Mouse (Mus musculus) left cerebral cortex, postnatal 36 days (tissue): ENCODE results near the gene Rbm25. TPM values are rescaled to one million over a fixed set of nuclear protein-coding genes. Genes with fewer than 3 reads are reported as not detected.

ENCODE experiments used
- DNase-seq, 2 experiments: peaks; one replicate each; pipeline ENCODE4 v3.0.0; 2021 to 2022; ENCODE audit warnings: low spot score in 2 of 2, mixed read lengths in 1 of 2
- intact Hi-C: fragments of 180-260 bp; cut with DNase I; formaldehyde crosslinking; loops from one replicate; pipeline ENCODE4 v1.15.1; 2025
- total RNA-seq, 2 experiments: library from RNA; stranded (reverse); gene quantifications; 2 replicates each; pipeline ENCODE4 v1.2.3; 2021

Rbm25 gene
- total RNA-seq, 2 experiments from 2014 or later = 79.7 to 150 TPM

- intact Hi-C loops = loop anchor here (10.0 kb wide), 1 partner anchor 215 kb away; no protein-coding TSS in a partner anchor
Measured at GRCm38 (mm10) chr12:83719431-83719830, 88.4 kb downstream of the Rbm25 start.

DNA sequence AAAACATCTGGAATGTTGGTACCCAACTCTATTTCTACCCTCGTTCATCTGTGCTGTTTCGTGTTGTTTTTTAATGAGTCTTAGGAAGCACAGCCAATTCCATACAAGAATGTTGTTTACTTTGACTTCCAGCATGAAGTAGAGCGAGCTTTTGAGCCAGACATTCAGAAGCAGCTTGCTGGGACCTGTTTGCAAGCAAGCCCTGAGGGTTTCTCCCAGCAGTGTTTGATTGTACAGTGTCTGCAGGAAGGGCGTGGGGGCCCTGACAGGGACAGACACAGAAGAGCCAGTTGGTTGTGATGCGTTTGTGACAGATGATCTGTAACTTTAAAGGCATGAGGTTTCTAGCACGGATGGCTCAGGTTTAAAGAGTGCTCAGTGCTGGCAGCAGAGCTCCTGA, 90.2 kb downstream of the Rbm25 start:
- DNase-seq = no peak
- intact Hi-C loops = no loop called here

More at GRCm38 (mm10) chr12:83719431-83719830, 88.4 kb downstream of the Rbm25 start:
- no peak for DNase-seq

- intact Hi-C loops = no loop called here
- no peak for DNase-seq
Measured at GRCm38 (mm10) chr12:83723037-83723436, 92.0 kb downstream of the Rbm25 start.

DNA sequence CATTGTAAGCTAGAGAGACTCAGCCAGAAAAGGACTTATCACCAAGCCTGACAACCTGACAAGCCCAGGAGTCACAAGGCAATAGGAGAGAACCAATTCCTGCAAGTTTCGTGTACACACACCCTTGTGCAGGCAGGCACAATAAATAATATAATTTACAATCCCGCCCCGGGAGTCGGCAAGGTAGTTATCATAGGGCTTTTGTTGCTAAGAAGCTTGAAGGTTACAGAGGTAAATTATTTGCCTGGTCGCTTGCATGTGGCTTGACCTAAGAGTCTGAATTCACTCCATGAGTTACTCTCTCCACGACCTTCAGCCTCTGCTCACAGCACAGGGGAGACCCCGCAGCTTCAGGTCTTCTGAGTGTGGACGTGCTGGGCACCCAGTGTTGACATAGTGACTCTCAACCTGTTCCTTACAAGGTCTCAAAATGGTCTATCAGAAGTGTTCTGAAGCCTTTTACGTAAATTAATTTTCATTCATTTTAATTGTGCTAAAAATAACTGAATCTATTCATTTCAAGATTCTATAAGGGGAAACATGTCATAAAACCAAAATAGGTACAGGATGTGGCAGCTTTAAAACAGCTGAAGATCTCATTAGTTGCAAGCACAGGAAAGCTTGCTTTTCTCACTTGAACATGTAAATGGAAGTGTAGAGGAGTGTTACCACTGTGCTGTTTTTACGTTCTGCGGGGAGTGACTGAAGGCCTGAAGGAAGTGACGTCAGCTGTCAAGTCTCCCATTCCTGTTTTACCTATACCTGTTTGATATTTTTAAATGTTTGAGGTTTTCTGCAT, 95.7 kb downstream of the Rbm25 start:
- no peak for DNase-seq
- intact Hi-C loops = no loop called here

DNA sequence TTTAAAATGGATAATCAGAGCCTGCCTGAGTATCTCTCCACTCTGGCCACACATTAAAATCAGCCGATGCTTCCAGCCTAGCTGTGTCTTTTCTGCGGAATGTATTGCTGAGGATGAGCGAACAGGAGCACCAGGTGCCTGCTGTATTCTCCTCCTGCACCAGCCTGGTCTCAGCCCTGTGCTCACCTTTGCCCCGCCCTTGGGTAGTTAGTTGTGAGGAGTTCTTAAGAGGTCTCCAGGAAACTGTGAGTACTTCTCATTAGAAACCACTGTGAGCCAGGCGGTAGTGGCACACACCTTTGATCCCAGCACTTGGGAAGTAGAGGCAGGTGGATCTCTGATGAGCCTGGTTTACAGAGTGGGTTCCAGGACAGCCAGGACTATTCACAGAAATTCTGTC, 101.2 kb downstream of the Rbm25 start:
- intact Hi-C loops = no loop called here

More for the DNA sequence above, 101.2 kb downstream of the Rbm25 start:
- DNase-seq = no peak

Other genes with a start within 250 kb of the Rbm25 start
- gene Dpf3, start 143.5 kb upstream of the Rbm25 start, total RNA-seq = 1 to 10 TPM; 4.4 to 7.8 TPM
- gene Dcaf4, start 110.8 kb upstream of the Rbm25 start, total RNA-seq = 10 to 100 TPM; 28.7 to 32.3 TPM
- 10 to 100 TPM; 43.6 to 44.9 TPM for gene Zfyve1, start 34.0 kb upstream of the Rbm25 start, total RNA-seq
- 10 to 100 TPM; 62.9 to 63.5 TPM for gene Psen1, start 56.9 kb downstream of the Rbm25 start, total RNA-seq
- gene Papln, start 132.4 kb downstream of the Rbm25 start, total RNA-seq = 10 to 100 TPM in 1 of 2 experiments, 1 to 10 TPM in 1; 7.4 to 11.5 TPM